Mouse (Mus musculus) hindbrain, embryonic 12.5 days (tissue): ENCODE data around the gene Actr1b. TPM values are rescaled to one million over a fixed set of nuclear protein-coding genes. Genes with fewer than 3 reads are reported as not detected.

ENCODE experiments used
- ATAC-seq: fragments of 200-750 bp; cut with Nextera tagmentation; 2 replicates; pipeline ENCODE4 v1.8.0; 2017; ENCODE audit warnings: moderate TSS enrichment; ENCODE audit not compliant: low FRiP score
- H3K27ac ChIP-seq: fragments of 300-500 bp; sonication (generic); 2 replicates; pipeline ENCODE4 v1.5.1; 2016; ENCODE audit warnings: mild to moderate bottlenecking
- H3K27me3 ChIP-seq: fragments of 300-500 bp; sonication (generic); 2 replicates; pipeline ENCODE4 v1.6.1; 2016; ENCODE audit warnings: mild to moderate bottlenecking
- H3K36me3 ChIP-seq: fragments of 300-500 bp; sonication (generic); 2 replicates; pipeline ENCODE4 v1.6.1; 2016; ENCODE audit warnings: mild to moderate bottlenecking
- H3K4me1 ChIP-seq: fragments of 300-500 bp; sonication (generic); 2 replicates; pipeline ENCODE4 v1.6.1; 2016
- H3K4me2 ChIP-seq: fragments of 300-500 bp; sonication (generic); replicated peaks from 2 replicates; pipeline ENCODE4 v1.6.1; 2016; ENCODE audit warnings: mild to moderate bottlenecking
- H3K4me3 ChIP-seq: fragments of 300-500 bp; sonication (generic); 2 replicates; pipeline ENCODE4 v1.5.1; 2016; ENCODE audit warnings: mild to moderate bottlenecking
- H3K9ac ChIP-seq: fragments of 300-500 bp; sonication (generic); 2 replicates; pipeline ENCODE4 v1.6.1; 2016; ENCODE audit warnings: mild to moderate bottlenecking, moderate library complexity
- H3K9me3 ChIP-seq: fragments of 300-500 bp; sonication (generic); replicated peaks from 2 replicates; pipeline ENCODE4 v1.6.1; 2016; ENCODE audit warnings: mild to moderate bottlenecking
- WGBS: fragments of 180-500 bp; shearing (Covaris S2); methylation state at CpG from one replicate; pipeline ENCODE4 v1.1.7; 2016; 5-methylcytosine and 5-hydroxymethylcytosine counted together
- polyA plus RNA-seq: library from polyadenylated mRNA; unstranded; fragments of >200 nt; fragmentation: Nextera tagmentation; extraction: Ambion mirVana; gene quantifications from 2 replicates; pipeline ENCODE4 v1.2.1, GENCODE M21; 2016

Gene Actr1b
- polyA plus RNA-seq: 98.8 and 104 TPM in 2 replicates

DNA sequence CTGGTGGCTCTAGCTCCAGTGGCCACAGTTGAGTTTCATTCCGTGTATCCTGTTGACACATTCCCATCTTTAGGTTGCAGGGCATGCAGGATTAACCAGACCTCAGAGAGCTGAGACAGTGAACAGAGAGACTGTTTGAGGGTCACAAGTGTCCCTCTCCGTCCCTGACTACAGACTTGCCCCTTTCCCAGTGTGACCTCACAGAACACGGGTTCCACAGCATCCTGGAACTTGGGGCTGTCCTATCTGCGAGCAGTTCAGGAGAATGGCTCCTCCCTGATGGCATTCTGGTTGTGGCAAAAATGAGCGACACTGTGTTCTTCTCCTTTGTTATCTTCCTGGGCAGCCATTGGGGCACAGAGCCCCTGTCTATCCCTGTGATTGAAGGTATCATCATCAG is at the start of gene Actr1b:
Gene Actr1b (minus strand): TSS at position 112 of the 400 bp plus-strand sequence.
- Histone ChIP-seq H3K4me1 (no peaks in the 10 kb centered on the region), H3K9ac (no peak within 1 kb of the TSS), H3K27ac (no peak within 1 kb of the TSS), H3K27me3 (no peaks in the 10 kb centered on the region), H3K9me3 (no peaks in the 10 kb centered on the region; the same call in 1 of the 2 replicates), H3K4me2 (no peak within 1 kb of the TSS), H3K4me3 (no peak within 1 kb of the TSS), H3K36me3 (no peaks in the 10 kb centered on the region)
- ATAC-seq: no peak
- WGBS: 80% methylated on average over 5 of the region's 5 CpGs

- Histone ChIP-seq H3K9ac (no peak within 1 kb of the TSS), H3K9me3 (no peaks in the 10 kb centered on the region), H3K4me2 (no peak within 1 kb of the TSS), H3K4me1 (no peaks in the 10 kb centered on the region), H3K27ac (no peak within 1 kb of the TSS), H3K36me3 (no peaks in the 10 kb centered on the region), H3K4me3 (no peak within 1 kb of the TSS), H3K27me3 (no peaks in the 10 kb centered on the region)
- ATAC-seq: no peak
- WGBS: 85% methylated on average over 11 of the region's 11 CpGs
Measured at GRCm38 (mm10) chr1:36761568-36761967, 47.3 kb upstream of the Actr1b start, which contains the start of gene Zap70. TSS of gene Zap70 (plus strand) at chr1:36761798.

- no peak overlapping the region for H3K4me2 ChIP-seq
- H3K9ac ChIP-seq: no peak overlapping the region
- H3K4me3 ChIP-seq: no peak overlapping the region
- no peaks in the 10 kb centered on the region for H3K36me3 ChIP-seq
- no peaks in the 10 kb centered on the region for H3K27me3 ChIP-seq
- 90% methylated on average over 8 of the region's 8 CpGs for WGBS
- H3K4me1 ChIP-seq: no peaks in the 10 kb centered on the region
- ATAC-seq: no peak
- no peaks in the 10 kb centered on the region for H3K9me3 ChIP-seq
- no peak overlapping the region for H3K27ac ChIP-seq
Measured at GRCm38 (mm10) chr1:36761061-36761460, 46.8 kb upstream of the Actr1b start.

GRCm38 (mm10) chr1:36760401-36760800 is 46.2 kb upstream of the Actr1b start:
- Histone ChIP-seq H3K4me1 (no peaks in the 10 kb centered on the region), H3K4me2 (no peak overlapping the region), H3K9ac (no peak overlapping the region), H3K4me3 (no peak overlapping the region), H3K27me3 (no peaks in the 10 kb centered on the region), H3K36me3 (no peaks in the 10 kb centered on the region), H3K9me3 (no peaks in the 10 kb centered on the region), H3K27ac (no peak overlapping the region)
- 80% methylated on average over 9 of the region's 9 CpGs for WGBS
- no peak for ATAC-seq

DNA sequence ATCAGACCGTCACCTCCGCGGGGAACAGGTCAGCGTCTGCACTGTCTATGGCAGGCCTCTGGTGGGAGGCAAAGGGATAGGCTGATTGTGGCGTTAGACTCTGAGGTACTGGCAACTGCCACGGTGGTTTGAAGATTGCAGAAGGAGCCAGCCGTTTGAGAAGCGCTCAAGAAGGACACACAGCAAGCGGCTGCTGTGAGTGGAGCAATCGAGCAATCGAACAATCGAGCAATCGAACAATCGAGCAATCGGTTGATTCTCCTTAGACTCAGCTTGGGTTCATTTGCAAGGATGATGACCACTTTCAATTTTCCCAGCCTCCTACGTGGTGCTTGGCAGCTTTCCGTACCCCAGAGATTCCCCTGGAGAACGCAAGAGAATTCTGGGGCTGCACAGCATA is 44.9 kb upstream of the Actr1b start:
- no peaks in the 10 kb centered on the region for H3K4me1 ChIP-seq
- ATAC-seq: no peak
- H3K9ac ChIP-seq: no peak overlapping the region
- no peak overlapping the region for H3K27ac ChIP-seq
- no peak overlapping the region for H3K4me2 ChIP-seq
- no peaks in the 10 kb centered on the region for H3K36me3 ChIP-seq
- 89% methylated on average over 18 of the region's 18 CpGs for WGBS
- H3K4me3 ChIP-seq: no peak overlapping the region
- no peaks in the 10 kb centered on the region for H3K9me3 ChIP-seq
- no peaks in the 10 kb centered on the region for H3K27me3 ChIP-seq

DNA sequence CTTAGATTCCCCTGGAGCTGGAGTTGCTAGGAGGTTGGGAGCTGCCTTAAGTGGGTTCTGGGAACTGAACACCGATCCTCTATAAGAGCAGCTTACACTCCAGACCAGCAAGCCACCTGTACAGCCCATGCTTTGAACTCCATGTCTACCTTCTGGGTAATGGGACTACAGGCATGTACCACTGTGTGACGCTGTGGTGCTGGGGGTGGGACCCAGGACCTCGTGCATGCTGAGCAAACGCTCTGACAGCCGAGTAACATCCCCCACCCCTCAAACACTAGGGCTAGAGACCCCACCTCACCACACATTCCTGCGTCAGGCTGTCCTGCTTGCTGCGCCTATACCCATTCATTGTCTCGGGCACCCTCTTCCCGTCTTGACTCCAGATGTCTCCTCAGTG is 44.3 kb upstream of the Actr1b start:
- Histone ChIP-seq H3K36me3 (no peaks in the 10 kb centered on the region), H3K4me2 (no peak overlapping the region), H3K27ac (no peak overlapping the region), H3K4me3 (no peak overlapping the region), H3K9ac (no peak overlapping the region), H3K9me3 (no peaks in the 10 kb centered on the region), H3K27me3 (no peaks in the 10 kb centered on the region), H3K4me1 (no peaks in the 10 kb centered on the region)
- 89% methylated on average over 9 of the region's 9 CpGs for WGBS
- ATAC-seq: no peak

GRCm38 (mm10) chr1:36753932-36754675 is 39.9 kb upstream of the Actr1b start:
- no peaks in the 10 kb centered on the region for H3K36me3 ChIP-seq
- H3K9ac ChIP-seq: no peak overlapping the region
- H3K9me3 ChIP-seq: no peaks in the 10 kb centered on the region
- no peak overlapping the region for H3K27ac ChIP-seq
- no peak overlapping the region for H3K4me3 ChIP-seq
- H3K4me2 ChIP-seq: no peak overlapping the region
- no peaks in the 10 kb centered on the region for H3K4me1 ChIP-seq
- no peak for ATAC-seq
- WGBS: 77% methylated on average over 6 of the region's 6 CpGs
- no peaks in the 10 kb centered on the region for H3K27me3 ChIP-seq

DNA sequence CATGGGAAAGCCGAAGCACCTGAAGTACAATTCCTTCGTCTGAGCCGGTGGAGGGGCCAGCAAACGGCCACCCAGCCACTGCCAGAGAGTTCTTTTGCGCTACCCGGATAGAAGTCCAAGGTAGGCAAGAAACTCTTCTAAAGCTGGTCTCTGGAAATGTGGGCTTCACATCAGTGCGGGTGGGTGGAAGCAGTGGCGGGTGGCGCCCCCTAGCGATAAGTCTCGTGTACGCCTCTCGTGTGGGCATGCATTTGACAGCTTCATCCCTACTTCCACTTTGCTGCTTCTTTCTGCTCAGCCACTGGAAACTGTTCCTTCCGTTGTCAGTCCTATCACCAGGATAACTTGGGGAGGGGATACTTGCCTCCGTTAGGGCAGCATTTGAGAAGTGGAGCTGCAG is 32.2 kb upstream of the Actr1b start:
- no peak overlapping the region for H3K4me3 ChIP-seq
- no peak for ATAC-seq
- 46% methylated on average over 15 of the region's 15 CpGs for WGBS

GRCm38 (mm10) chr1:36745661-36746060 is 31.4 kb upstream of the Actr1b start:
- no peak overlapping the region for H3K4me3 ChIP-seq
- no peak for ATAC-seq
- H3K4me2 ChIP-seq: no peak overlapping the region
- H3K27ac ChIP-seq: no peak overlapping the region
- H3K9ac ChIP-seq: no peak overlapping the region
- peaks cover 5% of the 10 kb centered on the region; the same call in 1 of the 2 replicates for H3K4me1 ChIP-seq
- H3K27me3 ChIP-seq: peaks cover 3% of the 10 kb centered on the region; the same call in 1 of the 2 replicates
- H3K9me3 ChIP-seq: no peaks in the 10 kb centered on the region
- 39% methylated on average over 4 of the region's 4 CpGs for WGBS
- no peaks in the 10 kb centered on the region for H3K36me3 ChIP-seq

More for the DNA sequence above, 32.2 kb upstream of the Actr1b start:
- no peak overlapping the region for H3K27ac ChIP-seq
- no peak overlapping the region for H3K9ac ChIP-seq
- H3K36me3 ChIP-seq: no peaks in the 10 kb centered on the region
- no peak overlapping the region for H3K4me2 ChIP-seq
- peaks cover under 1% of the 10 kb centered on the region; the same call in 1 of the 2 replicates for H3K27me3 ChIP-seq
- H3K4me1 ChIP-seq: peaks cover 5% of the 10 kb centered on the region; the same call in 1 of the 2 replicates
- no peaks in the 10 kb centered on the region for H3K9me3 ChIP-seq

DNA sequence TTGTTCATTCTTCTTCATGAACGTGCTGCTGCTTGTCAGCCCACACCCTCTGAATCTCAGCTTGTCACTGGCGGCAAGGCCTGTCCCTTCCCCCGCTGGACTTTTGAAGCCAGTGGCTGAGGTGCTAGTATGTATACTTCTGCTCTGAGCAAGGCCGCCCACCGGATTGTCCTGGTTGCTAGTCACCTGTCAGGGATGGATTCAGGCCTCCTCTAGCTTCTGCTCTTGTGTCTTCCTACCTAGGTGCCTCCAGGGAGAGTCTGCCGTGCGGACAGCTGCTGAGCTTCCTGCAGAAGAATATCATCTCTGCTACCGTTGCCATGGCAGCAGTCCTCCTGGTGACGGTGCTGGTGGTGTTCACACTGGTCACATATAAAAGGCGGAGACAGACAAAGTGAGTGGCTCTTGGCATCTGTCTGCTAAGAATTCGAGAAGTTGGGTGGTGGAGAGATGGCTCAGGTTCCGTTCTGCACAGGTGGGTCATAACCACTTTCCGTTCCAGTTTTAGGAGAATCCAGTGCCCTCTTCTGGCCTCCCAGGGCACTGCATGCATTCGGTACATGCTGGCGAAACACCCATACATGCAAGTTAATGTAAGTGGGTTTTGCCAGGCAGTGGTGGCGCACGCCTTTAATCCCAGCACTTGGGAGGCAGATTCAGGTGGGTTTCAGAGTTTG is 30.2 kb upstream of the Actr1b start:
- ATAC-seq: peak; percentile 67
- no peak overlapping the region for H3K9ac ChIP-seq
- H3K4me2 ChIP-seq: peak overlapping the region; percentile 46
- no peak overlapping the region for H3K27ac ChIP-seq
- H3K4me3 ChIP-seq: peak overlapping the region; percentile 8; the same call in 1 of the 2 replicates
- peaks cover 5% of the 10 kb centered on the region; the same call in 1 of the 2 replicates for H3K4me1 ChIP-seq
- H3K36me3 ChIP-seq: no peaks in the 10 kb centered on the region
- 23% methylated on average over 17 of the region's 17 CpGs for whole genome bisulfite sequencing
- H3K9me3 ChIP-seq: no peaks in the 10 kb centered on the region
- H3K27me3 ChIP-seq: peaks cover 3% of the 10 kb centered on the region; the same call in 1 of the 2 replicates

GRCm38 (mm10) chr1:36743046-36743445 is 28.8 kb upstream of the Actr1b start:
- H3K4me3 ChIP-seq: no peak overlapping the region
- peaks cover 3% of the 10 kb centered on the region; the same call in 1 of the 2 replicates for H3K27me3 ChIP-seq
- H3K9ac ChIP-seq: no peak overlapping the region
- H3K9me3 ChIP-seq: no peaks in the 10 kb centered on the region
- no peak overlapping the region for H3K27ac ChIP-seq
- no peaks in the 10 kb centered on the region for H3K36me3 ChIP-seq
- H3K4me1 ChIP-seq: peaks cover 5% of the 10 kb centered on the region; the same call in 1 of the 2 replicates
- no peak for ATAC-seq
- no peak overlapping the region for H3K4me2 ChIP-seq
- WGBS: 75% methylated on average over 9 of the region's 9 CpGs

- Histone ChIP-seq H3K9me3 (no peaks in the 10 kb centered on the region), H3K27me3 (peaks cover 3% of the 10 kb centered on the region; the same call in 1 of the 2 replicates), H3K36me3 (no peaks in the 10 kb centered on the region), H3K27ac (no peak overlapping the region), H3K4me3 (no peak overlapping the region), H3K4me1 (peaks cover 2% of the 10 kb centered on the region; the same call in 1 of the 2 replicates), H3K9ac (no peak overlapping the region), H3K4me2 (no peak overlapping the region)
- WGBS: 79% methylated on average over 5 of the region's 5 CpGs
- no peak for ATAC-seq
Measured at GRCm38 (mm10) chr1:36739231-36739630, 25.0 kb upstream of the Actr1b start.
